Mouse (Mus musculus) forebrain, embryonic 13.5 days (tissue): ENCODE results near the gene Atp5j. TPM values are rescaled to one million over a fixed set of nuclear protein-coding genes. Genes with fewer than 3 reads are reported as not detected.

Experiments
- polyA plus RNA-seq: library from polyadenylated mRNA; unstranded; fragments of >200 nt; fragmentation: Nextera tagmentation; extraction: Ambion mirVana; gene quantifications from 2 replicates; pipeline ENCODE4 v1.2.1, GENCODE M21; 2015

The Atp5j gene
- polyA plus RNA-seq, 1 experiment from 2014 or later = 917 TPM

Other genes starting within 250 kb of the Atp5j start
- 44.9 and 46.4 TPM in 2 replicates for gene Mrpl39, start 99.9 kb downstream of the Atp5j start, polyA plus RNA-seq
- 26.0 and 27.5 TPM in 2 replicates for gene Jam2, start 61.5 kb downstream of the Atp5j start, polyA plus RNA-seq
- gene Gabpa, start 700 bp downstream of the Atp5j start, polyA plus RNA-seq = 27.4 and 29.3 TPM in 2 replicates